Mouse (Mus musculus) spleen, postnatal 4 days (tissue): Measurements from ENCODE around the gene Gm14226.
A peak's percentile ranks its signal among the peaks of the same experiment; 100 is the strongest.
"Not testable (repeated sequence)": the region's sequence is repeated elsewhere in the genome, so short reads cannot be mapped to it uniquely, and the experiment has no call there.

Experiments
- DNase-seq, 2 experiments: peaks; one replicate each; pipeline ENCODE4 v3.0.0; 2022; ENCODE audit warnings: low spot score in 2 of 2

Gene Gm14226

DNA sequence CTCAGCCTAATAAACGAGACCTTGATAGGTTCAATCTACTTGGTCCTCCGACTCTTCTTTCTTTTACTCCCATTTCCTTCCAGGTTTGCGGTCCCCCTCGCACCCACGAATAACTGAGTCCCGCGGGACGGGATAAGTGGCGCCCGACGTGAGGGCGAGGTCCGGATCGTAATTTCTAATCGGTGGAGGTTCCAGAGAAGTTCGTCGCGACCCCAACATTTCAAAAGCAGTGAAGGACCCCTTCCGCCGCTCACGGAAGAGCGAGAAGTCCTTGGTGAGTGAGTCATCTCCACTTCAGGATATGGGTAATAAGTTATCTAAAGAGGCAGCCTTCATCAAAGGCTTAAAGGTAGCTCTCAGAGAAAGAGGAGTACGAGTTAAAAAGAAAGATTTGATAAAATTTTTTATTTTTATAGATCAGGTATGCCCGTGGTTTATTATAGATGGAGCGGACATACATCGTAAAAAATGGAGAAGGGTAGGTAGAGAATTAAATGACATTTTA lies at the start of gene Gm14226:
Gene Gm14226 (plus strand): TSS at position 16 of the 505 bp plus-strand sequence.
- DNase-seq, result peak in 1 of 2 experiments; percentile 15

DNA sequence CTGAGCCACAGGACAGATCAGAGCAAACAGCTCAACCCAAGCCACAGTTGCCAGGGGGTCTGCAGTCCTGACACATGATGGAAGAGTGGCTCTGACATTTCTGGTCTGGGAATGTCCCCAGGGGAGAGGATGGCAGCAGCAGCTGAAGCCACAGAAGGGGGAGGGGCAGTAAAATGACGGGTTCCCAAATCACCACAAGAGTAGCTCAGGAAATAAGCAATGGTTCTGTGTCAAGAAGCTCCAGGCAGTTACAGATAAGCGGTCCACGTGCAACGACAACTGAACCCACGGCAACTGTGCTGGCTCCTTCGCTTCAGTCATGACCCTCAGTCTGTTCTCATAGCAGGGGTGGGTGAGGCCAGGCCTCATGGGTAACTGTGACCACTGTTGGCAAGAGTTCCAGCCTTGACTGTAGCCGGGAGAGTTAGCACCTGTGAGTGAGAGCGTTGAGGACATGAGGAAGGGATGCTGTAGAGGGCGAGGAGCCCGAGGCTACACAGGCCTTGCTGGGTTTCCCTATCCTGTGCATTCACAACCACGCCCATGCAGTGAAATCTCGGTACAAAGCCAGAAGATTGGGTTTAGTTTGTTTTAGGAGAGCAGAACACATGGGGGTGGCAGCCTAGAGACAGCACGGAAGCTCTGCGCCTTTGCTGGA lies 48.2 kb upstream of the Gm14226 start:
- not testable (repeated sequence) for DNase-seq

DNA sequence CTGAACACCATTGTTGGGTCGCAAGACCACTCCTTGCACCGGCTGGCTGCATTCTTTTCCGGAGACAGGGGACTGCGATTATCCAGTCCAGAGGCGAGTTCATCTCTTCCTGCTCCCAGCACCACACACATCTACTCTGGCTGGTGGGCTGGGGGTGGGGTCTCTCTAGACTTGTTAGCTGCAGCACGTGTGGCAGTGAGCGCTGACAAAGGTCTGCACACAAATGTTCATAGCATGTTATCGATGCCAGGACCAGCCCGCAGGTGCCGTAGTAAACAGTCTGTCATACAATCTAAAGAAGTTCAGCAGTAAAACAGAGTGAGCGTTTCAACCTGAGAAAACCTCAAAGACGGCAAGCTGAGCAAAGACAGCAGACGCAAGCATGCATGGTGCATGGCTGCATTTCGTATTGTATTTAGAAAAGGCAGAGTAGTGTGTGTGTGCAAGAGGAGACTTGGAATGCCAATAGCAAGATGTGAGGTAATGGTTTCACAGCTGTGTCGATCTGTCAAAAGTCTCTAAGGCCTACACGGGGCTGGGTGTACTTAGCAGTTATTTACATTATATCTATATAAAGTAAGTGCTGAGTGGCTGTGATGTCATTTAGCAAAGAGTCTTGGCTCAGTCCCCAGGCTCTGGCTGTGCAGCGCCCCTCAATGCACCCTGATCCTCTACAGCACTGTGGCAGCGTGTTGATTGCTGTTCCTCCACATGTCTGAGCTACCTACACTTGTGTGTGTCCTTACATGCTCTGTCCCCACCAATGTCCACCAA lies 46.0 kb upstream of the Gm14226 start:
- no peak for DNase-seq

DNA sequence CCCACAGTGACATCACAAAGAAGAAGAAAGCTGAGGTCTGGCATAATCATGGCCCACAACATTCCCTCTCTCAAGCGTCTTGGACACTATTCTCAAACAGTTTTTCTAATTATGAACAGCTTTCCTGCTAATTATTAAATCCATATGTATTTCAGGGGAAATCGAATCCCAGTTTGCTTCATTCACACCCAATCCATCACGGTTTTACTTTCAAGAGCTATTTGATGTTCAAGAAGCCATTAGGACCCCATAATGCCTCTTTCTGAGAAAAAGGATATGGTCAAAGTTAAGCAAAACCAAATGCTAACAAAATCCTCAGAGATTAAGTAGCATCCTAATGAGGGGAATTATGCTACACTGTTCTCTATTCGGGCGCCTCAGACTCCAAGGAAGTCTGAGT lies 45.1 kb upstream of the Gm14226 start:
- no peak for DNase-seq

DNA sequence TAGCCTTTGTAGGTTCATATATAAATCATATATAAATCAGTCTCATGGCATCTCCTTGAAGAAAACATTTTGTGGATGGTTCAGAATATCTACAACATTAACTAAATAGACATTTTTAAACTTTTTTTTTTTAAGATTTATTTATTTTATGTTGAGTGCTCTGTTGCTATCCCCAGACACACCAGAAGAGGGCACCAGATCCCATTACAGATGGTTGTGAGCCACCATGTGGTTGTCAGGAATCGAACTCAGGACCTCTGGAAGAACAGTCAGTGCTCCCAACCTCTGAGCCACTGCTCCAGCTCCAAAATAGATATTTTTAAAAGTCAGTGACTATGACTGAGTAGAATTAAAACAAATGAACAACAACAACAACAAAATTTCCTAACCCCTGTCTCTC lies 31.5 kb upstream of the Gm14226 start:
- no peak for DNase-seq

DNA sequence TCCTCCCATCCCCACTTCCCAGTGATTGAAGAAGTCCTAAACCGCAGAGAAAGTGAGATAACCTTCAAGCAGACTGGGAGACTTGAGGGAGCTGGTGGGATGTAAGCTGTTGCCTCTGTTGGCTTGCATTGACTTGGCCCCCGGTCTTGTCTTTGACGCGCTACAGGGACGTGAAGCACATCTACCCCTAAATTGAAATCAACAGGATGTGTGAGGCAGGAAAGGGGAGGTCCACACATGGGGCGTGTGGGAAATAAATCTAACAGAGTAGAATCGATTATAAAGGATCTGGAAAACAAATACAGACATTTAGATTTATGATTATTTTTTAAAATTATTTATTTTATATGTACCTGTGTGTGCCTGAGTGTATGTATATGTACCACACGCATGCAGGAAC lies 26.7 kb upstream of the Gm14226 start:
- DNase-seq, result no peak

DNA sequence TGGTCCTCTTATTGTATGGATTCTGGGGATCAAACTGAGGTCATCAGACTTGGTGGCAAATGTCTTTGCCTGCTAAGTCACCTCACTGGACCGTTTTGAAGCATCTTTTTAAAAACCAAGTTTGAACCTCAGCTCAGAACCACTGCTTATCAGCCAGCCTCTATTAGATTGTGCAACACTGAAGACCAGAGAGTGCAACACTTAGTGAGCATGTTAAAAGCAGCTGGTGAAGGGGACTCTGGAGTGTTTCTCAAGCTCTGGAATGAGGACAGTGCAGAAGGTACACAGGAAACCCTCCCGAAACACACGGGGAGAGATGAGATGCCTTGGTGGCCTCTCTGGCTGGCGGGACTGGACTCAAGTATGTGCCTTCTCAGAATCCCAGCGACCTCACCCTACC lies 26.0 kb upstream of the Gm14226 start:
- no peak for DNase-seq

DNA sequence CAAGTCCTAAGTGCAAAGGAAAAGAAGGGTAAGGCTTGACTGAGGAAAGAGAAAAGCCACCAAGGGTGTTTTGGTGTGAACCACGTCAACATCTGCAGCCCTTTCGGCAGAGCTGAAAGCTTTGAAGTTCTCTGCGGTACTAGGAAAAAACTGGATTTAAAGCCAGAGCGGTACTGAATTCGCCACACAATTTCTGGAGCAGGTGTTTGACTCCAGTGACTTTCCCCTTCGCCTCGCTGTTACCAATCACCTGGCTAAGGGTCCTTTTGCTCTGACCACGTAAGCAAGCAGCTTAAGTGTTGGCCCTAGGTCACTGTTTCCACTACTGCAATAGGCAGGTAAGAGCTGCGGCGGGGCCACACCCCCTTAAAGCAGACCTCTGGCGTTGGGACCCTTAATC lies 12.6 kb upstream of the Gm14226 start:
- no peak for DNase-seq

DNA sequence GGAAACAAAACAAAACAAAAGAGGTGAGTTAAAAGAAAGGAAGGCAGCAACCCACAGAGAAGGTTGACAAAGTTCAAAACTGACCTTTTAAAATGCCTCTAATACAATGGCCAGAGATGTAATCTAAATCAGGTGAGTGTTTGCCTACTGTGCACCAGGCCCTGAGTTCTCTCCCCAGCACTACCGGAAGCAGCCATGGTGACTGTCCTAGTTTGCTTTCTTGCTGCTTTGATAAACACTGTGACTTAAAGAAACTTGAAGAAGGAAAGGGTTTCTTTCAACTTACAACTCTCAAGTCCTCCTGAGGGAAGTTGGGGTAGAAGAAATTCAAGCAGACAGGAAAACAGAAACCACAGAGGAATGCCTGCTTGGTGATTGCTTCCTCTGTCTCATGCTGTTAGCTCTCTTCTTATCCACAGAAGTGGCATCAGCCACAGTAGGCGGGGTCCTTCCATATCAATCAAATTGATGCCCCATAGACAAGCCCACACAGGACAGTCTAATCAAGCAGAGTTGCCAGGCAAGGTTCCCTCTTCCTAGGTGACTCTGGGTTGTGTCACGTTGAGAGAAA lies 6.9 kb upstream of the Gm14226 start:
- DNase-seq, result no peak

DNA sequence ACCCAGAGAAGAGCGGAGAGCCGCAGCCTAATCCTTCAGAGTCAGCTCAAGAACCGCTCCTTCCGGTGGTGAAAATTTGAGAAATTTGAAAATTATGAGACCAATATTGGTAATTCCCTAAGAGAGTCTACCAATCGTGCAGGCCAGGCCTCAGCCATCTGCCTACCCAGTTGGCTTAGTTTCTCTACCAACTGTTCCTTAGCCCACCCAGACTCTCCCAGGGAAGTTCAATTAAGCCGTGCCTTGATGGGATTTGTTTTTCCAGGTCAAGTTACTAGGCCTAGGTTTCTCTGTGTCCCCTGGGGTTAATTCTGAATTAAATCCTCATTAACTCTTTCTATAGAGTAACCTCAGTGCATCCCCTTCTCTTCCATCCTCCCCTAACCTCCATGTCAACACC lies 5.1 kb upstream of the Gm14226 start:
- DNase-seq, result no peak

DNA sequence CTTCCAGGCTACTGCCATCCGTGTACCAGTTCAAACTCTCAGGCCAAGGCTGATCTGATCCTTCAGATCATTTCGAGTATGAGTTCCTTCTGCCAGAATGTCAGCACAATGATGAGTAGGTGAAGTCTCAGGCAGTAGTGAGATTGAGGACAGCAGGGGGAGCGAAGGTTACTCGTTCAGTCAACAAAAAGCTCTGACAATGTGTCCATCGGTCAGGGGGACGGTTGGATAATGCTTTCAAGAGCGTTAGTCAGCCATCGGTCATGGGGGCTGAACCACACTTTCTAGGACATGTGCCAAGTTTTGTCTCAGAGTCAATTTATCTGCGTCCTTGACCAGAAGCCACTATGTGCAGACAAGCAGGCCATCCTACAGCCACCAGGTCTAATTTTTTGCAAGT lies 1.3 kb upstream of the Gm14226 start:
- not testable (repeated sequence) for DNase-seq

DNA sequence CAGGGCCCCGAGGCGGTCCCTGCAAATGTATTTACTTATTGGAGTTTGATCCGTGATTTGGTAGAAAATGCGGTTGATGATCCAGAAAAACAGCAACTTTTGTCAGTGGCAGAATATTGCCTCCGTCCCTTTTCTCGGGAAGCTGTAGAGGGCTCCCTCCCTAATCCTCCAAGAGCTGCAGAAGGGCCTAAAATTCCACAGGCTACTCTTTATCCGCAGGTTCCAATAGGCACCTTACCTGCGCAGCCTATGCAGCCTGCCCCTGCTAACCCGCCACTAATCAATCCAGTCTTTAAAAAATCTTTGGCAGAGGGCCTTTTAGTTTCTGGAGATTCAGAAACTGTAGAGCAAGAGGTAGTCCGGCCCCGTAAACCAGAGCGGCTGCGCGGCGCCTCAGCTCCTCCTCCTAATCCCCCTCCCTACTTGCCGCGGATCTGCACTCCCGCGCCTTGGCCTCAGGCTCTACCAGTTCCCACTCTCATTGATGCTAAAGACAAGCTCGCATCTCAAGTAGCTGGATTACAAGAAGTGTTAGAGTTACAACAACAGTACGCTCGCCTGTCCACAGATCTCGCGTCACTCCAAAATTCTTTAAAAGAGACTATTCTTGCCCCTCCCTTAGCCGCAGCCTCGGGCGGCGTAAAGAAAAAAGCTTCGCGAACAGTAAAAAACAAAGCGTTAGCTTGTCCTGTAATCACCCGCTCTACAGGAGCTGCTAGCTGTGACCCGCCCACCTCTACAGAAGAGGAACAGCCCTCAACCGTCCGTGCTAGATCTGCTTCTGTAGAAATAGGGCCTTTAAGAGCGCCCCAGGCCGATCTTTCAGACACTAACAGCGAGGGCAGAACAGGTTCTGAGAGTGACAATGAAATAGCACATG lies 936 bp downstream of the Gm14226 start:
- DNase-seq, result peak; percentile 57 to 79

DNA sequence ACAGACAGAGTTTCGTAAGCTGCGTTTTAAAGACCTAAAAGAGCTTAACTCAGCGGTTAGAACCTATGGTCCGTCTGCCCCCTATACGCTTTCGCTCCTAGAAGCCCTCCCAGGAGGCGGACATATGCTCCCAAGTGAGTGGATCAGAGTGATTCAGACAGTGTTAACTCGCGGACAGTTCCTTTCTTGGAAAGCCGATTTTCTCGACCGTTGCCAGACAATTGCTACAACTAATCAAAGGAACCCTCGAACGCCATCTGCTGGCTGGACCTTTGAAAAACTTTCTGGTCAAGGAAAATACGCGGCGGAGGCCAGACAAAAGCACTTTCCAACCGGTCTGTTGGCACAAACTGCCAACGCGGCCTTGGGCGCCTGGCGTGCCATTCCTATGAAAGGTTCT lies 1.6 kb downstream of the Gm14226 start:
- peak; percentile 85 to 93 for DNase-seq

DNA sequence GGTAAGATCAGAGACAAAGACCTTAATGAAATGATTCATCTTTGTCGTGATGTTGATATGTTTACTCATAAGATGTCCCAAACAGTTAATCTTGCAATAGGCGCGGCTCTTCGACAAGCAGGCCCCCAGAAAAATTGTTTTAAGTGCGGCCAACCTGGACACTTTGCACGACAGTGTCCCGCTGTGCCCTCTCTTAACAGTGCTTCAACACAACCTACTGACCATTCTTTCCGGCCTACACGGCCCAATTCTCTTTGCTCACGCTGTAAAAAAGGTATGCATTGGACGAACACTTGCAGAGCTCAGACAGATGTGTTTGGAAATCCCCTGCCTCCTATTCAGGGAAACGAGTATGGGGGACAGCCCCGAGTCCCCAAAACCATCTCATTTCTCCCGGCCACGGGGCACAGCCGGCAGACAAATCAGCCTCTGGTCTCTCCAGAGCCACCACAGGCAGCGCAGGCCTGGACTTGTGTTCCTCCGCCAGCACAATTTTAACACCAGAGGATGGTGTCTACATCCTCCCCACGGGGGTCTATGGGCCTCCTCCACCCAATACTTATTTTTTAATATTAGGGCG lies 2.3 kb downstream of the Gm14226 start:
- not testable (repeated sequence) for DNase-seq

DNA sequence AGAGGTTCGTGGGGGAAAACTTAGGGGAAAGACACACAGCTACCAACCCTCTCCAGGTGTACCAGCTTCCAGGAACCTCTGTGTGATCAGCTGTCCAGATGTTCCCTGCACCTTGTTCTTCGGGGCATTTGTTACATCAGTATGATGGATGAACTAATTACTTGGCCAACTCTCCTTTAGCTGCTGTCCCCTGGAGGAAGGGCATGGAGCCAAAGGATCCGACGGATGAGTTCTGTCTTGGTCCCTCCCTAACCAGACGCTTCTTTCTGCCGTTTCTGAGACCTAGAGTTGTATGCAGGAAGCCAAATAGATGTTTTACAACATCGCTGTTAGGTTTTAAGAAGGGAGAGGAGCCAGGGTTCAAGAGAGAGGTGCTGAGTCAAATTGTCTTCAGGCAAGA lies 12.8 kb downstream of the Gm14226 start:
- no peak for DNase-seq

DNA sequence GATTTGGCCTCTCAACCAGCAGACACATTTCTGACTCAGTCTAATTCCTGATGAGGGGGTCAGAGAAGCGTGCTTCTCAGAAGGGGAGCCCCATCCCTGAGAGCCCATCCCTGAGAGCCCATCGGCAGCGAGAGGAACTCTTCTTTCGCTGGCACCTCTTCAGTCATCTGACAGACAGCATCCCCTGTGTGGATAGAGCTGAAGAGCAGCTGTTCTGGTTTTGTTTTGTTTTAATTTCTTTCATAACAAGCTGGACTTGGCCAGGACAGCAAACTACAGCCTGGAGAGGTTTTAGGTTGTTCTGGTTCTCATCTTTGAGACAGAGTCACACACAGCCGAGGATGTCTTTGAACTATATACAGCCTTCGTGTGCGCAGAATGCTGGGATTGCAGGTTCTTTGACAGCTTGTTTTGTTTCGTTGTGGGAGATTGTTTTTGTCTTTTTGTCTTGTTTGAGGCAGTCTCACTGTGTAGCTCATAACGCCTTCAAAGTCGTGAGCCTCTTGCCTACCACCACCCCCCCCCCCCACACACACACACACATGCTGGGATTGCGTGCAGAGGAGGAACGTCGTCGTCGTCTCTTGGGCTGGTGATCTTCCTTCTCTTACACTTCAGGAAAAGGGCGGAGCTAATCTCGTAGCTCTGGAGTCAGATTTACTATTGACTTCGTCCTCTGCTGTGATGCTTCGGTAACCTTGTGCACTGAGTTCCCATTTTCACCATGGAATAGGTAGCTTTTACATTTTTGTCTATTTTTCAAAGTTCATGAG lies 15.1 kb downstream of the Gm14226 start:
- no peak for DNase-seq

DNA sequence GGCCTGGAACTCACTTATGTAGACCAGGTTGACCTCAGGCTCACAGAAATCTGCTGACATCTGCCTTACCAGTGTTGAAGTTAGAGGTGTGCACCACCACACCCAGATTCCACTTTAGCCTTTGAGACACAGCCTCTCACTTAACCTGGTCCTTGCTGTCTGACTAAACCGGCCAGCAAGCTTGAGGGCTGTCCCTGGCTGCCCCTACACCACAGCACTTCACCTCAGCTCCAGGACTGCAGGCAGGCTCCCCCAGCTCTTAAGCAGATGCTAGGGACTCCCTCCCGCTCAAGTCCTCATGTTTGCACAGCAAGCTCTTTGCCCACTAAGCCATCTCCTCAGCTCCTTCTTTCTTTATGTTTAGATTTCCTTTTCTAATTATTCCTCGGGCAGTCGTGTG lies 21.9 kb downstream of the Gm14226 start:
- DNase-seq, result no peak

DNA sequence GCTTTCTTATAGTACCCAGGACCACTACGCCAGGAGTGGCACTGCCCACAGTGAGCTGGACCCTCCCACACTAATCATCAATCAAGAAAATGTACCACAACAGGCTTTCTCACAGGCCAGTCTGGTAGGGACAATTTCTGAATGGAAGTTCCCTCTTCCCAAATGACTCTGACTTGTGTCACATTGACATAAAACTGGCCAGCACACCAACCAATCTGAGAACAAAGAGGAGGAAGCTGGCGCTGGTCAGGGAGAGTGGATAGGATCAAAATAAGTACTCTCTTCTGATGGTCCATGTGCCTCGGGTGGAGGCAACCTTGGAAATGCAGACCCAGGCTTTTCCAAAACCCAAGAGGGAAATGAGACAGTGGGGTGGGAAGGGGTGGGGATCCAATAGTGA lies 26.5 kb downstream of the Gm14226 start:
- no peak for DNase-seq

DNA sequence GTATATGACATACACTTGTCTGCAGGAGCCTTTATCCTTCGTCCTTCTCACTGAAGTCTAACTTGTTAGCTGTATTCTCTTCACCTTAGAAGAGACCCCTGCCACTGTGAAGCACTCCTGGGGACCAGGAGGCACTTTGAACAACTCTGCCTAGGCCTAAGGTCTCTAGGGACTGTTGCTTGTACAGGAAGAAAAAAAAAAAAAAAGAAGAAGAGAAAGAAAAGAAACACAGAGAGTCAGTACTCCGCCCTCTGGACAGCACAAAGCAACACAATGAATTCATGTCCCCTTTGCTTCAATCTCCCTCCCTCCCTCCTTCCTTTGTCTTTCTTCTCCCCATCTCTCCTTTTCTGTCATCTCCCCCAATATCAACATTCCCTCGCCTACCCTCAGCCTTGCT lies 27.0 kb downstream of the Gm14226 start:
- DNase-seq, result no peak

DNA sequence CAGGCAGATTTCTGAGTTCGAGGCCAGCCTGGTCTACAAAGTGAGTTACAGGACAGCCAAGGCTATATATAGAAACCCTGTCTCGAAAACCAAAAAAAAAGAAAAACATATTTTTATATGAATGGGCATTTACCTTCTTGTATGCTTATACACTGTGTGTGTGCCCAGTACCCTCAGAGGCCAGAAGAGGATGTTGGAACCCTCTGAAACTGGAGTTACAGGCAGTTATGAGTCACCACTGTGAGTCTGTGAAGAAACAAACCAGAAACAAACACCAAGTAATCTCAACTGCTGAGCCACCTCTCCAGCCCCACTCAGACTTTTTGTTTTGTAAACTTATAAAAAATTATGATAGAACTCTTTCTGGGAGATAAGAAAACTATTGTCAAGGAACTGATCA lies 28.7 kb downstream of the Gm14226 start:
- DNase-seq, result no peak
